Mouse (Mus musculus) embryonic facial prominence, embryonic 11.5 days (tissue): ENCODE results near the gene Dcaf11. TPM values are rescaled to one million over a fixed set of nuclear protein-coding genes. Genes with fewer than 3 reads are reported as not detected.

ENCODE experiments used
- ATAC-seq: fragments of 200-750 bp; cut with Nextera tagmentation; replicated peaks from 2 replicates; pipeline ENCODE4 v1.8.0; 2017; ENCODE audit warnings: low read depth; ENCODE audit not compliant: insufficient number of reproducible peaks, low FRiP score, low TSS enrichment
- DNase-seq: peaks from one replicate; pipeline ENCODE4 v3.0.0-alpha.2; 2015; ENCODE audit warnings: low spot score
- H3K27ac ChIP-seq: fragments of 300-500 bp; sonication (generic); replicated peaks from 2 replicates; pipeline ENCODE4 v1.5.1; 2014; ENCODE audit warnings: mild to moderate bottlenecking, low read depth, low read length, control low read depth
- H3K27me3 ChIP-seq: fragments of 300-500 bp; sonication (generic); 2 replicates; pipeline ENCODE4 v1.6.1; 2014; ENCODE audit warnings: mild to moderate bottlenecking, low read length, moderate library complexity, mixed read lengths; ENCODE audit not compliant: control insufficient read depth, insufficient read depth
- H3K36me3 ChIP-seq: fragments of 300-500 bp; sonication (generic); replicated peaks from 2 replicates; pipeline ENCODE4 v1.6.1; 2014; ENCODE audit warnings: low read depth, mild to moderate bottlenecking, low read length, moderate library complexity, mixed read lengths; ENCODE audit not compliant: control insufficient read depth, insufficient read depth
- H3K4me1 ChIP-seq: fragments of 300-500 bp; sonication (generic); 2 replicates; pipeline ENCODE4 v1.6.1; 2014; ENCODE audit warnings: low read length, mixed read lengths; ENCODE audit not compliant: control insufficient read depth, insufficient read depth
- H3K4me2 ChIP-seq: fragments of 300-500 bp; sonication (generic); 2 replicates; pipeline ENCODE4 v1.6.1; 2014; ENCODE audit warnings: low read depth, mild to moderate bottlenecking, control low read depth, low read length, moderate library complexity
- H3K4me3 ChIP-seq: fragments of 300-500 bp; sonication (generic); 2 replicates; pipeline ENCODE4 v1.5.1; 2014; ENCODE audit warnings: low read depth, low read length, control low read depth
- H3K9ac ChIP-seq: fragments of 300-500 bp; sonication (generic); replicated peaks from 2 replicates; pipeline ENCODE4 v1.6.1; 2014; ENCODE audit warnings: mild to moderate bottlenecking, control low read depth, low read length
- H3K9me3 ChIP-seq: fragments of 300-500 bp; sonication (generic); replicated peaks from 2 replicates; pipeline ENCODE4 v1.6.1; 2016; ENCODE audit warnings: mild to moderate bottlenecking, low read length, inconsistent platforms, mixed read lengths; ENCODE audit not compliant: control insufficient read depth
- WGBS: fragments of 180-500 bp; shearing (Covaris S2); extraction: QIAGEN DNeasy Blood & Tissue Kit; methylation state at CpG from one replicate; pipeline ENCODE4 v1.1.7; 2014; 5-methylcytosine and 5-hydroxymethylcytosine counted together
- polyA plus RNA-seq: library from polyadenylated mRNA; unstranded; fragments of >200 nt; fragmentation: Nextera tagmentation; extraction: Ambion mirVana; gene quantifications from 2 replicates; pipeline ENCODE4 v1.2.1, GENCODE M21; 2014

The Dcaf11 gene
- 69.7 and 76.6 TPM in 2 replicates for polyA plus RNA-seq

DNA sequence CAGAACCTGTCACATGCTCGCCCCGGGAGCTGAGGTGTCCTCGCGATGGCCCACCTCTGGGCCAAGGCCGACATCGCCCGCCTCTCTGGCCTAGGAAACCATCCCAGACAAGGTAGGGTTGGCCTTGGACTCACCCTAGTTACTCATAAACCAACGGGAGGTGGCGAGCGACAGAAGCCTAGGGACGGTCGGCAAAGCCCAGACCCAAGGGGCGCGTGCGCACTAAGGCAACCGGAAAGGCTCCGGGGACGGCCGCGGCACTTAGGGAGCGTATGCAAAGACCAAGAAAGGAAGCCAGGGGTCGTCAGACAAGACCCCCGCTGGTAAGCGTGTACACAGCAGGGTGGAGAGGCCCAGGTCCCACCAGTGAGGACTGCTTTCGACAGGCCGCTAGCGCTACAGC lies at the start of gene Dcaf11:
Gene Dcaf11, plus strand, starts transcription at position 208 of the 403 bp plus-strand sequence.
- DNase-seq = peak; percentile 96
- WGBS = under 1% methylated on average over 27 of the region's 27 CpGs

DNA sequence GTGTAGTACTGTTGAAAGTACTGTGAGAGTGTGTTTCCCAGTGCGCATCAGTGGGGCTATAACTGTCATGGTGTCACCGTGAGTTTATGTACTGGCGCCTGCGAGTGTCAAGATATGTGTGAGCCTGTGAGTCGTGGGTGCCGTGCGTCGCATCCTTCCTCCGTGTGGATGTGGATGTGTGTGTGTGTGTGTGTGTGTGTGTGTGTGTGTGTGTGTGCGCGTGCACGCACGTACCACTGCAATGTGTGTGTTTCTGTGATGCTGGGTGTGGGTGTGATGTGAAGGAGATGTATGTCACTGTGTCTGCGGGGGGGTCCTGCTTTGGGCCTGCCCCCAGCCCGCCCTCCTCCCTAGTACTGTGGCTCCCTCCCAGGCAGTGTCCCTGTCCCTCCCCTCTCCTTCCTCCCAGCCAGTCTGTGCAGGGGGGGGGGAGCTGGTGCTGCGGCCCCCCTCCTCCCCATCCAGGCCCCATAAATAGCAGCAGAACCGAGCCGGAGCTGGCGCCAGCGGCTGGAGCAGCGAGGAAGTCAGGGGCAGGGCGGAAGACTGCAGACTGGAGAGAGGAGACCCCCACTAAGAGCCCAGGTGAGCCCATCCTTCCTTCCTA lies 49.6 kb upstream of the Dcaf11 start, which contains the start of gene Cpne6:
Gene Cpne6, plus strand, starts transcription at position 321 of the 607 bp plus-strand sequence.
- ATAC-seq (no peak), DNase-seq (no peak)
- Histone ChIP-seq H3K9me3 (no peaks in the 10 kb centered on the region), H3K4me2 (no peak within 1 kb of the TSS; the same call in 1 of the 2 replicates), H3K27ac (no peak within 1 kb of the TSS), H3K36me3 (no peaks in the 10 kb centered on the region), H3K4me3 (no peak within 1 kb of the TSS), H3K4me1 (no peaks in the 10 kb centered on the region), H3K27me3 (no peaks in the 10 kb centered on the region), H3K9ac (no peak within 1 kb of the TSS)
- WGBS = 73% methylated on average over 20 of the region's 22 CpGs

More for the DNA sequence above, at the start of gene Dcaf11:
- Histone ChIP-seq H3K9me3 (no peaks in the 10 kb centered on the region), H3K4me2 (peak within 1 kb of the TSS; percentile 64), H3K4me1 (peaks cover 4% of the 10 kb centered on the region; the same call in 1 of the 2 replicates), H3K36me3 (no peaks in the 10 kb centered on the region; the same call in 1 of the 2 replicates), H3K27me3 (no peaks in the 10 kb centered on the region), H3K9ac (peak within 1 kb of the TSS; percentile 77), H3K4me3 (peak within 1 kb of the TSS; percentile 56), H3K27ac (peak within 1 kb of the TSS; percentile 90)
- peak; percentile 86 for ATAC-seq

DNA sequence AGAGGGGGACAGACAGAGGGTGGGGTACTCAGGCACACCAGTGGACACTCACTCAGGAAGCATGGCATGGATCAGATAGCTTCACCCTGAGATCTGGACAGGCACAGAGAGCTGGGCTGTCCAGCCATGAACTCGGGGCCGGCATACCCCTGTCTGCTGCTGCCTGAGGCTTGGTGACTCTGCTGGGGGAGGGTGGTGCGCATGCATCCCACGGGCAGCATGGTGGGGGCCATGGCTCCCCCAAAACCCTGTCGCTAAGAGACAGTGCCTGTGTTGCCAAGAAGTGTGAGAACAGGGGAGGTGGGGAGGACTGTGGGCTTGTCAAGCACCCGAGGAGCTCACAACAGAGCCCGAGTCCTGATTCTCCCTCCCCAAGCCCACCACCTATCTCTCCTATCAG lies 48.8 kb upstream of the Dcaf11 start:
- 0 out of 2 replicates have a peak, but pooled peaks have one; percentile 25 for ATAC-seq
- H3K4me1 ChIP-seq = no peaks in the 10 kb centered on the region
- H3K4me3 ChIP-seq = no peak overlapping the region
- no peak for DNase-seq
- H3K27ac ChIP-seq = no peak overlapping the region
- no peak overlapping the region for H3K9ac ChIP-seq
- no peaks in the 10 kb centered on the region for H3K36me3 ChIP-seq
- H3K4me2 ChIP-seq = no peak overlapping the region; the same call in 1 of the 2 replicates
- WGBS = 54% methylated on average over 7 of the region's 7 CpGs
- H3K27me3 ChIP-seq = no peaks in the 10 kb centered on the region
- no peaks in the 10 kb centered on the region for H3K9me3 ChIP-seq

DNA sequence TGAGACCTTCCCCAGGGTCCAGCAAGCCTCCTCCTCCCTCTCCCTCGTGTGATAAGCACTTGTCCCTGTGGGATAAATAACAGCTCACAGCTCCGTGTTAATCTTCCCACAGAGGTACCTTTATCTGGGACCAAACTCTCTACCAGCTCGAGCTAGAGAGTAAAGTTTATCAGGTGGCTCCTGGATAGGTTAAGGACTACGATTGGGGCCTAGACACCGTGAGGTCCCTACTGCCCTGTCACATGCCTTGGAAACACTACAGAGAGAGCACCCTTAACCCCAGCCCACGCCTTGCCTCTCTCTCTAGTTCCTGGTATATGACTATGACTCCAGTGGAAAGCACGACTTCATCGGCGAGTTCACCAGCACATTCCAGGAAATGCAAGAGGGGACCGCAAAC lies 45.9 kb upstream of the Dcaf11 start:
- H3K36me3 ChIP-seq = no peaks in the 10 kb centered on the region
- H3K4me1 ChIP-seq = no peaks in the 10 kb centered on the region
- no peak overlapping the region for H3K27ac ChIP-seq
- no peak for DNase-seq
- ATAC-seq = no peak
- H3K27me3 ChIP-seq = no peaks in the 10 kb centered on the region
- WGBS = 72% methylated on average over 10 of the region's 10 CpGs
- no peak overlapping the region for H3K9ac ChIP-seq
- no peak overlapping the region for H3K4me3 ChIP-seq
- no peak overlapping the region for H3K4me2 ChIP-seq
- H3K9me3 ChIP-seq = no peaks in the 10 kb centered on the region

DNA sequence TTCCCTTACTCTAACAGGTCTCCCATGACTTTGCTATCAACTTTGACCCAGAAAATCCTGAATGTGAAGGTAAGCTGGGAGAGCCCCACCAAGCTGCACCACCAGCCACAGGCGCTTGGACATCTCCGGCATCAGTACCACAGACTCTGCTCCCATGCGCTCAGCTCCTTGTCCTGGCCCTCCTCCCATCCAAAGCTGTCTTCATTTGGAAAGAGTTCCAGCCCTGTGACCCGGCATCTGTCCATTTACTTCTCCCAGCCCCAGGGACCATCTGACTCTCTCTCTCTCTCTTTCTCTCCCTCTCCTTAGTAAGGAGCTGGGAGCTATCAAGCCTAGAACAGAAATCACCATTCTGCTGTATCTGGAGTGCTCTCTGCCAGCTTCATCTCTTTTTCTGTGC lies 44.0 kb upstream of the Dcaf11 start:
- H3K36me3 ChIP-seq = no peaks in the 10 kb centered on the region
- no peak for DNase-seq
- peaks cover 2% of the 10 kb centered on the region for H3K4me1 ChIP-seq
- no peak overlapping the region for H3K4me3 ChIP-seq
- H3K27me3 ChIP-seq = peaks cover 10% of the 10 kb centered on the region
- no peak overlapping the region for H3K9ac ChIP-seq
- H3K27ac ChIP-seq = no peak overlapping the region
- ATAC-seq = no peak
- WGBS = 79% methylated on average over 4 of the region's 4 CpGs
- no peak overlapping the region for H3K4me2 ChIP-seq
- H3K9me3 ChIP-seq = no peaks in the 10 kb centered on the region

DNA sequence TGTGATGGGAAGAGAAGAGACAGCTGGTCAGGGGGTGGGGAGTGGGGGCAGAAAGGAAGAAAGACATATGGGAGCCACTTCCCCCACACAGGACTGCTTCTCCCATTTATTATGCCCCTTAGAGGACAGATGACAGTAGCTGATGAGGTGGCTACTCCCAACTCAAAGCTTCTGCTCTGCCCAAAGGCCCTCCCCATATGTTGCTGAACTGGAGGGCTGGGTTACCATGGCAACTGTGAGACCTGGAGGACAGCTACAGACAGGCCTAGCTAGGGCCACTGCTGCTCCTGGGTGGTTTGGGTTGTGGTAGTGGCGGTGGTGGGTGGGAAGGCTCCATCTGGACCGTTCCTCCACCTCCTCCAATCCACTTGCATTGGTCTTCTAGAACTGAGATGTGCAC lies 40.9 kb upstream of the Dcaf11 start:
- Histone ChIP-seq H3K36me3 (no peaks in the 10 kb centered on the region), H3K27me3 (peaks cover 19% of the 10 kb centered on the region), H3K9me3 (no peaks in the 10 kb centered on the region), H3K4me3 (no peak overlapping the region), H3K9ac (no peak overlapping the region), H3K27ac (no peak overlapping the region), H3K4me2 (no peak overlapping the region), H3K4me1 (peaks cover 4% of the 10 kb centered on the region)
- 62% methylated on average over 2 of the region's 2 CpGs for whole genome bisulfite sequencing
- peak; percentile 76; the same call in 1 of the 2 replicates for ATAC-seq
- peak; percentile 22 for DNase-seq

DNA sequence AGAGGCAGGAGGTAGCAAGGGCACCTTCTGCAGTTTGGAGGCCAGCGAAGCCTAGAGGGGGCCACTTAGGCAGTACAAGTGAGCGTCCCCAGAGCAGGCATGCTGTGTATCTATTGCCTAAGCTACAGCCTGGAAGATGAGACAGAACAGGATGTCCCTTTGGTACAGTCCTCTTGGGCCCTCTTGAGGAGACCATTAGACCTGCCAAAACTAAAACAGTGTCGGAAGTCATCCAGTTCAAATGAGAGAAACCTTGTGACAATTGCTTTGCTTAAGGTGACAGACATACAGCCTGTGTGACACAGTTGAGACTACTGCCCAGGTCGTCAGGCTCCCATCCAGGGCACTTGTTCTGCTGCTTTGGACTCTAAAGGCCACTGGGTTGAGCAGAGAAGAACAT lies 40.2 kb upstream of the Dcaf11 start:
- no peak overlapping the region for H3K4me3 ChIP-seq
- no peak for DNase-seq
- WGBS = 57% methylated on average over 4 of the region's 4 CpGs
- peaks cover 4% of the 10 kb centered on the region for H3K4me1 ChIP-seq
- ATAC-seq = no peak
- H3K27ac ChIP-seq = no peak overlapping the region
- no peaks in the 10 kb centered on the region for H3K9me3 ChIP-seq
- H3K9ac ChIP-seq = no peak overlapping the region
- H3K36me3 ChIP-seq = no peaks in the 10 kb centered on the region
- no peak overlapping the region for H3K4me2 ChIP-seq
- H3K27me3 ChIP-seq = peaks cover 19% of the 10 kb centered on the region
